Mouse (Mus musculus) lung, embryonic 16.5 days (tissue): ENCODE measurements around the gene Ppfibp1. TPM values are rescaled to one million over a fixed set of nuclear protein-coding genes. Genes with fewer than 3 reads are reported as not detected.

Experiments used
- ATAC-seq: fragments of 200-750 bp; cut with Nextera tagmentation; 2 replicates; pipeline ENCODE4 v1.8.0; 2017; ENCODE audit warnings: low read depth, mild to moderate bottlenecking, moderate library complexity
- H3K27ac ChIP-seq: fragments of 300-500 bp; sonication (generic); 2 replicates; pipeline ENCODE4 v1.5.1; 2014; ENCODE audit warnings: mild to moderate bottlenecking, control low read depth, low read length
- H3K27me3 ChIP-seq: fragments of 300-500 bp; sonication (generic); 2 replicates; pipeline ENCODE4 v1.6.1; 2014; ENCODE audit warnings: low read depth, low read length, mixed read lengths; ENCODE audit not compliant: control insufficient read depth, insufficient read depth
- H3K36me3 ChIP-seq: fragments of 300-500 bp; sonication (generic); 2 replicates; pipeline ENCODE4 v1.6.1; 2014; ENCODE audit warnings: low read length; ENCODE audit not compliant: control insufficient read depth, insufficient read depth
- H3K4me1 ChIP-seq: fragments of 300-500 bp; sonication (generic); replicated peaks from 2 replicates; pipeline ENCODE4 v1.6.1; 2014; ENCODE audit warnings: low read length, mixed read lengths; ENCODE audit not compliant: control insufficient read depth, insufficient read depth
- H3K4me2 ChIP-seq: fragments of 300-500 bp; sonication (generic); 2 replicates; pipeline ENCODE4 v1.6.1; 2014; ENCODE audit warnings: low read depth, low read length, control low read depth
- H3K4me3 ChIP-seq: fragments of 300-500 bp; sonication (generic); 2 replicates; pipeline ENCODE4 v1.5.1; 2014; ENCODE audit warnings: mild to moderate bottlenecking, low read length, control low read depth
- H3K9ac ChIP-seq: fragments of 300-500 bp; sonication (generic); 2 replicates; pipeline ENCODE4 v1.6.1; 2014; ENCODE audit warnings: low read length, control low read depth
- H3K9me3 ChIP-seq: fragments of 300-500 bp; sonication (generic); 2 replicates; pipeline ENCODE4 v1.6.1; 2016; ENCODE audit warnings: low read length; ENCODE audit not compliant: control insufficient read depth
- WGBS: fragments of 180-500 bp; shearing (Covaris S2); extraction: QIAGEN DNeasy Blood & Tissue Kit; methylation state at CpG from one replicate; pipeline ENCODE4 v1.1.7; 2014; 5-methylcytosine and 5-hydroxymethylcytosine counted together
- polyA plus RNA-seq: library from polyadenylated mRNA; unstranded; fragments of >200 nt; fragmentation: Nextera tagmentation; extraction: Ambion mirVana; gene quantifications from 2 replicates; pipeline ENCODE4 v1.2.1, GENCODE M21; 2015

Ppfibp1 gene
- polyA plus RNA-seq, 1 experiment from 2014 or later = 50.5 TPM

DNA sequence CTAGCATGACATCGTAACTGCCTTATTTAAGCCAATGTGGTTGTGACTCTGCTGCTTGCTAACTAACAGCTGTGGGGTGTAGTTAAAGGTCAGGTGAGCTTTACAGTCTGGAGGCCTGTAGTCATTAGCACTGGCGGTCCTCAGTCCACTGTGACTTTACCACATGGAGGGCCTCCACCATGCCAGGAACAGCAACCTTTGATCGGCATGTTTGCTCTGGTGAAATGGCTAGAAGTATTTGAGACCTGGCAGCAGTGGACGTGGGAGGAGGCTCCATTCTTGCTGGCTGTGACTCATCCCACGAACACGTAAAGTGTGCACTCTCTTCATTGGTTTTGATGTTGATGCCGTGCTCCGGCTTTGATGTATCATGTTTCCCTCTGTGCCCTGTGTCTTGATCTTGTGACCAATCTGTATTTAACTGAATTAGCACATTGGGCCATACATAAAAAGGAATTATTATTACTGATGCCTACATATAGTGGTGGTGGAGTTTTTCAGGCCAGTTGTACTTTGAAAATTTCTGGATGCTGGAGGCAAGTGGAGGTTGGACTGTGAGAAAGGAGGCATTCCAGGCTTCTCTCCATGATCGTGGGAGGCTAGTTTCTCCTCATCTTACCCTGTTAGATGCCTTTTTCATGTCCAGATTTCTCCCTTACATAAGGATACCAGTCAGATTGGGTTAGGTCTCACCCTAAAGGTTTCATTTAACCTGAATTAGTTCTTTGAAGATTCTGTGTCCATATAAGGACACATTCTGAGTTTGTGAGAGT lies 71.8 kb downstream of the Ppfibp1 start:
- no peak for ATAC-seq
- no peak overlapping the region for H3K9ac ChIP-seq

GRCm38 (mm10) chr6:146960956-146961355 lies 72.7 kb downstream of the Ppfibp1 start:
- 43% methylated on average over 5 of the region's 5 CpGs for WGBS
- no peak overlapping the region for H3K9ac ChIP-seq
- no peaks in the 10 kb centered on the region for H3K27me3 ChIP-seq
- H3K4me2 ChIP-seq = no peak overlapping the region
- no peak overlapping the region for H3K4me3 ChIP-seq
- no peak for ATAC-seq
- no peak overlapping the region for H3K27ac ChIP-seq
- no peaks in the 10 kb centered on the region for H3K9me3 ChIP-seq
- H3K4me1 ChIP-seq = peaks cover 4% of the 10 kb centered on the region
- no peaks in the 10 kb centered on the region for H3K36me3 ChIP-seq

More for the DNA sequence above, 71.8 kb downstream of the Ppfibp1 start:
- Histone ChIP-seq H3K4me3 (no peak overlapping the region), H3K4me1 (peaks cover 4% of the 10 kb centered on the region; the same call in 1 of the 2 replicates), H3K36me3 (no peaks in the 10 kb centered on the region), H3K27ac (no peak overlapping the region), H3K9me3 (no peaks in the 10 kb centered on the region), H3K27me3 (no peaks in the 10 kb centered on the region), H3K4me2 (no peak overlapping the region)
- WGBS = 68% methylated on average over 9 of the region's 9 CpGs

DNA sequence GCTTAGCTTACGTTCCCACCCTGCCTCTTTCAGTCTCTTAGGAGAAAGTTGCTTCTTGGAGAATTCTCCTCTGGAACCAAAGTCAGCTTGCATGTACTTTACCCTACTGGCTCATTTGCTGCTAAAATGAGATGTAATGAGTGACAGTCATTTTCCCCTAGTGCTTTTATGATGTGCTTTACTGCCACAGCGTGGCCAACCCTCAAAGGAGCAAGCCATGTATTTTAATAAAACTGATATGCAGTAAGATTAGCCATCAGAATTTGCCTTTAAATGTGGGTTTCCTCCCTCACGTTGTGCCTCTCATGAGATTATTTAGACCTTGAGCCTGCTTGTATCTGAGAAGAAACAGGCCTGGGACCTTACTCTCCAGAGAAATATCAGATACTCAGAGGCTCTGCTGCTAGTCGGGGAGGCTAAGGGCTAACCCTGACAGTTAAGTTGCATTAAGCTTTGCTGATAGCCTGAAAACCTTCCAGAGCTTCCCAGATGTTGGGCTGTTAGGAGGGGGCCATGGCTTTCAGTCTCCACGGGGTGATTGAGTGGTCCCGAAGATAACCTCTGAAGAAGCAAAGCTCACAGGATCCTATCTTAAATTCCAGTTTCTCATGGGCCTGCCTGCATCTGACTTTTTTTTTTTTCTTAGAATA lies 73.7 kb downstream of the Ppfibp1 start:
- Histone ChIP-seq H3K27ac (no peak overlapping the region), H3K4me1 (peaks cover 11% of the 10 kb centered on the region), H3K36me3 (no peaks in the 10 kb centered on the region), H3K9me3 (no peaks in the 10 kb centered on the region), H3K27me3 (no peaks in the 10 kb centered on the region), H3K9ac (no peak overlapping the region), H3K4me3 (no peak overlapping the region), H3K4me2 (no peak overlapping the region)
- no peak for ATAC-seq
- 38% methylated on average over 6 of the region's 6 CpGs for WGBS

GRCm38 (mm10) chr6:146963396-146964150 lies 75.3 kb downstream of the Ppfibp1 start:
- Histone ChIP-seq H3K9ac (no peak overlapping the region), H3K4me1 (peaks cover 11% of the 10 kb centered on the region), H3K9me3 (no peaks in the 10 kb centered on the region), H3K36me3 (no peaks in the 10 kb centered on the region), H3K4me2 (no peak overlapping the region), H3K27me3 (no peaks in the 10 kb centered on the region), H3K4me3 (no peak overlapping the region), H3K27ac (no peak overlapping the region)
- WGBS = 77% methylated on average over 6 of the region's 6 CpGs
- ATAC-seq = no peak

- Histone ChIP-seq H3K9ac (no peak overlapping the region), H3K4me3 (no peak overlapping the region), H3K4me2 (no peak overlapping the region), H3K27me3 (no peaks in the 10 kb centered on the region), H3K27ac (no peak overlapping the region), H3K36me3 (no peaks in the 10 kb centered on the region), H3K4me1 (peaks cover 11% of the 10 kb centered on the region), H3K9me3 (no peaks in the 10 kb centered on the region)
- ATAC-seq = no peak
- 88% methylated on average over 13 of the region's 13 CpGs for WGBS
These were observed 77.0 kb downstream of the Ppfibp1 start for GRCm38 (mm10) chr6:146965139-146965772.

GRCm38 (mm10) chr6:146966446-146967019 lies 78.2 kb downstream of the Ppfibp1 start:
- 36% methylated on average over 12 of the region's 12 CpGs for WGBS
- peak; percentile 43; the same call in 1 of the 2 replicates for ATAC-seq
- no peak overlapping the region for H3K27ac ChIP-seq
- no peak overlapping the region for H3K4me3 ChIP-seq
- H3K4me1 ChIP-seq = peaks cover 9% of the 10 kb centered on the region
- H3K27me3 ChIP-seq = no peaks in the 10 kb centered on the region
- no peak overlapping the region for H3K4me2 ChIP-seq
- H3K36me3 ChIP-seq = no peaks in the 10 kb centered on the region
- H3K9ac ChIP-seq = no peak overlapping the region
- no peaks in the 10 kb centered on the region for H3K9me3 ChIP-seq

- Histone ChIP-seq H3K27ac (no peak overlapping the region), H3K27me3 (no peaks in the 10 kb centered on the region), H3K4me1 (peaks cover 7% of the 10 kb centered on the region), H3K9me3 (no peaks in the 10 kb centered on the region), H3K9ac (no peak overlapping the region), H3K4me3 (no peak overlapping the region), H3K36me3 (no peaks in the 10 kb centered on the region), H3K4me2 (no peak overlapping the region)
- no peak for ATAC-seq
- WGBS = 63% methylated on average over 6 of the region's 6 CpGs
These were observed 79.5 kb downstream of the Ppfibp1 start for GRCm38 (mm10) chr6:146967836-146968235.

GRCm38 (mm10) chr6:146970811-146971210 lies 82.5 kb downstream of the Ppfibp1 start:
- peaks cover 7% of the 10 kb centered on the region for H3K4me1 ChIP-seq
- H3K4me2 ChIP-seq = no peak overlapping the region
- 0 out of 2 replicates have a peak overlapping the region, but pooled peaks have one; percentile 20 for H3K27ac ChIP-seq
- no peak overlapping the region for H3K4me3 ChIP-seq
- no peak overlapping the region for H3K9ac ChIP-seq
- WGBS = 66% methylated on average over 3 of the region's 3 CpGs
- H3K9me3 ChIP-seq = no peaks in the 10 kb centered on the region
- no peaks in the 10 kb centered on the region for H3K36me3 ChIP-seq
- ATAC-seq = peak; percentile 62
- H3K27me3 ChIP-seq = no peaks in the 10 kb centered on the region
